Mouse (Mus musculus): ENCODE data around the gene Dntt.
A peak's percentile ranks its signal among the peaks of the same experiment; 100 is the strongest.

The Dntt gene

GRCm38 (mm10) chr19:41011676-41012075 is 17.4 kb upstream of the Dntt start:
- no peak for DNase-seq (ENCODE audit: low read depth)

- DNase-seq (ENCODE audit: low read depth), result no peak
These were observed 15.5 kb upstream of the Dntt start for GRCm38 (mm10) chr19:41013591-41013990.

- no peak for DNase-seq (ENCODE audit: low read depth)
These were observed 15.1 kb upstream of the Dntt start for GRCm38 (mm10) chr19:41014003-41014402.

- DNase-seq (ENCODE audit: low read depth), result peak; percentile 53
These were observed 12.9 kb upstream of the Dntt start for GRCm38 (mm10) chr19:41015951-41016716.

- no peak for DNase-seq (ENCODE audit: low read depth)
These were observed 9.9 kb upstream of the Dntt start for GRCm38 (mm10) chr19:41019164-41019675.

GRCm38 (mm10) chr19:41020537-41020936 is 8.5 kb upstream of the Dntt start:
- DNase-seq (ENCODE audit: low read depth), result no peak

- DNase-seq (ENCODE audit: low read depth), result no peak
These were observed 6.8 kb upstream of the Dntt start for GRCm38 (mm10) chr19:41022244-41022643.

GRCm38 (mm10) chr19:41026551-41026950 is 2.5 kb upstream of the Dntt start:
- no peak for DNase-seq (ENCODE audit: low read depth)

- no peak for DNase-seq (ENCODE audit: low read depth)
These were observed 2.1 kb upstream of the Dntt start for GRCm38 (mm10) chr19:41027024-41027423.

- no peak for DNase-seq (ENCODE audit: low read depth)
These were observed 1.5 kb upstream of the Dntt start for GRCm38 (mm10) chr19:41027601-41028000.

- DNase-seq (ENCODE audit: low read depth), result no peak
These were observed 1.1 kb downstream of the Dntt start for GRCm38 (mm10) chr19:41030161-41030560.

- DNase-seq (ENCODE audit: low read depth), result no peak
These were observed 1.9 kb downstream of the Dntt start for GRCm38 (mm10) chr19:41031009-41031408.

- no peak for DNase-seq (ENCODE audit: low read depth)
These were observed 2.8 kb downstream of the Dntt start for GRCm38 (mm10) chr19:41031869-41032268.

- DNase-seq (ENCODE audit: low read depth), result no peak
These were observed 6.9 kb downstream of the Dntt start for GRCm38 (mm10) chr19:41035809-41036551.

GRCm38 (mm10) chr19:41039110-41039509 is 10.0 kb downstream of the Dntt start:
- DNase-seq (ENCODE audit: low read depth), result no peak

- DNase-seq (ENCODE audit: low read depth), result no peak
These were observed 16.2 kb downstream of the Dntt start for GRCm38 (mm10) chr19:41045091-41045770.

- no peak for DNase-seq (ENCODE audit: low read depth)
These were observed 18.5 kb downstream of the Dntt start for GRCm38 (mm10) chr19:41047437-41048186.

- no peak for DNase-seq (ENCODE audit: low read depth)
These were observed 19.1 kb downstream of the Dntt start for GRCm38 (mm10) chr19:41048187-41048559.

- DNase-seq (ENCODE audit: low read depth), result no peak
These were observed 22.6 kb downstream of the Dntt start for GRCm38 (mm10) chr19:41051714-41052113.

GRCm38 (mm10) chr19:41052247-41052646 is 23.2 kb downstream of the Dntt start:
- no peak for DNase-seq (ENCODE audit: low read depth)

GRCm38 (mm10) chr19:41053530-41053929 is 24.5 kb downstream of the Dntt start:
- peak; percentile 21 for DNase-seq (ENCODE audit: low read depth)

- no peak for DNase-seq (ENCODE audit: low read depth)
These were observed 25.6 kb downstream of the Dntt start for GRCm38 (mm10) chr19:41054702-41055101.
